Mouse (Mus musculus) neural tube, embryonic 11.5 days (tissue): ENCODE measurements at regions not wholly inside any gene's neighbourhood (a gene's known extent, or its start where the extent isn't known, plus 50 kb on each side); places are given as distances from the start of the nearest gene placed in this dataset.

Experiments used
- ATAC-seq: fragments of 200-750 bp; cut with Nextera tagmentation; 2 replicates; pipeline ENCODE4 v1.8.0; 2017; ENCODE audit warnings: moderate number of reproducible peaks, mild to moderate bottlenecking, moderate TSS enrichment, moderate library complexity; ENCODE audit not compliant: insufficient read depth, low FRiP score, low TSS enrichment
- DNase-seq: peaks from one replicate; pipeline ENCODE4 v3.0.0-alpha.2; 2015; ENCODE audit warnings: low spot score
- H3K27ac ChIP-seq: fragments of 300-500 bp; sonication (generic); 2 replicates; pipeline ENCODE4 v1.5.1; 2014; ENCODE audit warnings: low read depth, mild to moderate bottlenecking, low read length
- H3K27me3 ChIP-seq: fragments of 300-500 bp; sonication (generic); 2 replicates; pipeline ENCODE4 v1.6.1; 2014; ENCODE audit warnings: mild to moderate bottlenecking, low read length, mixed read lengths; ENCODE audit not compliant: control insufficient read depth, insufficient read depth
- H3K36me3 ChIP-seq: fragments of 300-500 bp; sonication (generic); 2 replicates; pipeline ENCODE4 v1.6.1; 2014; ENCODE audit warnings: mild to moderate bottlenecking, low read length, moderate library complexity, mixed read lengths; ENCODE audit not compliant: control insufficient read depth, insufficient read depth
- H3K4me1 ChIP-seq: fragments of 300-500 bp; sonication (generic); 2 replicates; pipeline ENCODE4 v1.6.1; 2014; ENCODE audit warnings: low read length, mixed read lengths; ENCODE audit not compliant: control insufficient read depth, insufficient read depth
- H3K4me2 ChIP-seq: fragments of 300-500 bp; sonication (generic); 2 replicates; pipeline ENCODE4 v1.6.1; 2014; ENCODE audit warnings: low read depth, mild to moderate bottlenecking, moderate library complexity
- H3K4me3 ChIP-seq: fragments of 300-500 bp; sonication (generic); 2 replicates; pipeline ENCODE4 v1.5.1; 2014; ENCODE audit warnings: low read depth, low read length
- H3K9ac ChIP-seq: fragments of 300-500 bp; sonication (generic); 2 replicates; pipeline ENCODE4 v1.6.1; 2014; ENCODE audit warnings: mild to moderate bottlenecking, low read length
- H3K9me3 ChIP-seq: fragments of 300-500 bp; sonication (generic); 2 replicates; pipeline ENCODE4 v1.6.1; 2016; ENCODE audit warnings: low read length; ENCODE audit not compliant: control insufficient read depth
- WGBS: fragments of 180-500 bp; shearing (Covaris S2); extraction: QIAGEN DNeasy Blood & Tissue Kit; methylation state at CpG from one replicate; pipeline ENCODE4 v1.1.7; 2014; 5-methylcytosine and 5-hydroxymethylcytosine counted together

DNA sequence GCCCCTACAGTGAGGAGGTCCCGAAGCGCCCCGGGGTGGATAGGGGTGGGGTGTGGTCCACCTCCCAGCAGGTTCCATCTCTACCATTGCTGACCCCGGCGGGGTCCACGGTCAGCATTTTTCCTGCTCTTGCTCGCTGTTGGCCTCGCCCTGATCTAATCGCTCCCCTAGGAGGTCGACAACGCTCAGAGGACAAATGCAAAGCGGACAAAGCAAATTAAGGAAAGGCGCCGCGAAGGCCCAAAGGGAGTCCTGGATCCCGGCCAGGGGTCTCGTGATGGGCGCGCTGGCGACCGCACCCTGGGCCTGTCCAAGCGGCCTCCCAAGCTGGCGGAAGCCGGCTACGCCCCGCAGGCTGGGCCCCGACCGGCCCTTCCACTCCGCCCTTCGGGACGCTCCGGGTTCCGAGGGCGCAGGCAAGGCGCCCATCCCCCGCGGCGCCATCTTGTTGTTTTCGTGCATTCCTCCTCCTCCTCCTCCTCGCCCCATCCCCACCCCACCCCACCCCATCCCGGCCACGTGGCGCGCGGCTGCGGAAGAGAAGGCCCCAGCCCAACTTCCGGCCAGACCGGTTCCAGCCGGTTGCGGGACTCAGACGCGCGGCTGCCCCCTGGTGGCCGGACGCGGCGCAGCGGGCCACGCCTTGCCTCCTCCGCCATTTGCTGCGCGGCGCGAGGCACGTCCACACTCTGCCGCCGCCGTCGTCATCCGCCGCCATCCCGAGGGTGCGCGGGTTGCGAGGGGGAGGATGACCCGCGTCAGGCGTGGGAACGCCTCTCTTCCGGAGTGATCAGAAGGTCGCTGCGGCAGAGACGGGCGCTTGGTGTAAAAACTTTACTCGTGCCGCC is 76.5 kb upstream of the Chd2 start:
- Histone ChIP-seq H3K27ac (peak overlapping the region; percentile 98), H3K9me3 (no peaks in the 10 kb centered on the region), H3K4me1 (peaks cover 14% of the 10 kb centered on the region), H3K36me3 (no peaks in the 10 kb centered on the region), H3K27me3 (no peaks in the 10 kb centered on the region), H3K4me2 (peak overlapping the region; percentile 63), H3K9ac (peak overlapping the region; percentile 95), H3K4me3 (peak overlapping the region; percentile 54)
- DNase-seq (peak; percentile 100), ATAC-seq (peak; percentile 94)
- WGBS, result under 1% methylated on average over 79 of the region's 86 CpGs

DNA sequence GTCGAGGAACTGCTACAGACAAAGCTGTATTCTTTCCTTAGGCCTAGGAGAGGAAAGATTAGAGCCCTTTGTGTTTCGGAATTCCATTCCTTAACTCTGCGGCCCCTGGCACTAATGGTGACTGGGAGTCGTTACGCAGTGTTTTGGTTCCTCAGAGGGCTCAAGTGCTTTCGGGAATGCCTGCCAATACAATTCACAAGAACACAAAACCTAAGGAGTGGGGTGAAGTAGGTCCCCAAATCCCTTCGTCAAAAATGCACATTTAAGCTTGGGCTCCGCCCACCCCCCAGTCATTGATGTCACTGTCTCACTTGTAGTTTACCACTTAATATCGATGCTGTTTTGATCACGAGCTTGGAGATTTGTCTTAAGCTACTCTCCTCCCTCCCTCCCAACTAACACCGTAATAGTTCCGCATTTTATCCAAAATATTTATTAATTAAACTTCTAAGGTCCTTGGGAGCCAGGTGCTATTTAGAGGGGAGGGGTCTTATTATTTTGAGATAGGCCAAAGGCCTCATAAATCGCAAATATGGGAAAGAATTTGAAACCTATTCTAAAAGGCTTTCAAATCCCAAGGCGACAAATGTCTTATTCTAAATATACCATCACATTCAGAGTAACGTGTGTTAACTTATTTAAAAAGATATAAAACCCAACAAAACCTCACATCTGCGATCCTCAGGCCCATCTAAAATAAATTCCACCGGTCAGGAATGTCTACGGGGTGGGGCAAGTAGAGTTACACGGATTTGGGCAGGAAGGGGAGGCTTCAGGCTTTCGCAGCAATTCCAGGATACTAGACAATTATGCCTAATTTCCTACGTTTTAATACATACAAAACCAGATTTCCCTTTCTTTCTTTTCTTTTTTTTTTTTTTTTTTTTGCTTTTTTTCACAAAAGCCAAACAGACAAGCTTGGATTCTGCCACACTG is 75.6 kb upstream of the Chd2 start:
- Histone ChIP-seq H3K9me3 (no peaks in the 10 kb centered on the region), H3K4me3 (peak overlapping the region; percentile 54), H3K27ac (peak overlapping the region; percentile 98), H3K4me1 (peaks cover 14% of the 10 kb centered on the region), H3K4me2 (peak overlapping the region; percentile 63), H3K27me3 (no peaks in the 10 kb centered on the region), H3K9ac (peak overlapping the region; percentile 95), H3K36me3 (no peaks in the 10 kb centered on the region)
- 5% methylated on average over 21 of the region's 21 CpGs for WGBS
- ATAC-seq, result no peak
- peak; percentile 70 for DNase-seq

DNA sequence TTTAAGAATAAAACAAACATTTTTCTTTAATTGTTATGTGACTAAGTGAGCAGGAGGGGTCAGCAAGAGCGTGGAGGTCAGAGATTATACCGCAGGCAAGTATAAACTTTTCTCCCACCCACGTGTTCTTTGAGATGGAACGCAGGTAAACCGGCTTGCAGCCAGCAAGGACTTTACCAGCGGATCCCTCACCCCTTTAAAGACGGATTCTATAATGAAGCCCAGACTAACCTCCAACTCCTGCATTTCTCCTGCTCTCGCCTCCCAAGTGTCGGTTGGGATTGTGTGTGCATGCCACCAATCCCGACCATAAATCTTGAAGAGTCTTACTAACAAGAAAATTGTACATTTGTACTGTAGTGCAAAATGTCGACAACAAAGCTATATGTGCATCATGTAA is 74.4 kb upstream of the Chd2 start:
- no peak overlapping the region for H3K4me2 ChIP-seq
- peaks cover 14% of the 10 kb centered on the region for H3K4me1 ChIP-seq
- no peaks in the 10 kb centered on the region for H3K9me3 ChIP-seq
- no peaks in the 10 kb centered on the region for H3K36me3 ChIP-seq
- DNase-seq (no peak), ATAC-seq (no peak)
- peak overlapping the region; percentile 98; the same call in 1 of the 2 replicates for H3K27ac ChIP-seq
- H3K27me3 ChIP-seq, result no peaks in the 10 kb centered on the region
- H3K4me3 ChIP-seq, result no peak overlapping the region
- H3K9ac ChIP-seq, result 0 out of 2 replicates have a peak overlapping the region, but pooled peaks have one; percentile 95
- 42% methylated on average over 11 of the region's 11 CpGs for WGBS

DNA sequence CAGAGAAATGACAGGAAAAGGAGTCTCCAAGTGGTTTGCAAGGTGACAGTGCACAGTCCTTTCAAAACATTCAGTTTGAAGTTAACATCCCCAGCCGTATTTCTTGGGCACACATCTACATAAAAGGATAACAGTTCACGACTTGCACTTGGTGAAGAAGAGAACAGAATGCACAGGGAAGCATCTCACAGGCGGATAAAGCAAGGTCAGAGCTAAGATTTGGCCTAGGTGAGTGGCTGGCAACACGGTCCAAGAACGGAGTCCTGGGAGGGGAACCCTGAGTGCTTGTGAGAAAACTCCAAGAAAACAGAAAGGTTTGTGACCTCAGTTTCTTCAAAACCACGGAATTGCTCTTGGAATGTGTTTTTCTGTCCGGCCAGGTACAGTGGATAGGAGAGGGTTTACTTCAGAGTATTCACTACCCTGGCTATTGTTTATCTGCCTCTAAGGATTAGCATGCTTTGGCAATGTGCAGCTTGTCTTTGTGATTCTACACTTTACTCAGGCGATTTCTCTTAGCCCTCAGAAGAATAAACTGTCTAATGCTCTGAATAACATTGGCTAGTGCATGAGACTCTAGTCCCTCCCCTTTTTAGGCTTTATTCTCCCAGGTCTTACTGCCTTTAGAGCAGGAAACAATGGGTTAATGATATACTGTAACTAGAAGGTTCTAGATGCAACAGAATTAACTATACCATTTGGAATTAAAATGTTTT is 73.4 kb upstream of the Chd2 start:
- Histone ChIP-seq H3K9ac (no peak overlapping the region), H3K36me3 (no peaks in the 10 kb centered on the region)
- ATAC-seq, result no peak

DNA sequence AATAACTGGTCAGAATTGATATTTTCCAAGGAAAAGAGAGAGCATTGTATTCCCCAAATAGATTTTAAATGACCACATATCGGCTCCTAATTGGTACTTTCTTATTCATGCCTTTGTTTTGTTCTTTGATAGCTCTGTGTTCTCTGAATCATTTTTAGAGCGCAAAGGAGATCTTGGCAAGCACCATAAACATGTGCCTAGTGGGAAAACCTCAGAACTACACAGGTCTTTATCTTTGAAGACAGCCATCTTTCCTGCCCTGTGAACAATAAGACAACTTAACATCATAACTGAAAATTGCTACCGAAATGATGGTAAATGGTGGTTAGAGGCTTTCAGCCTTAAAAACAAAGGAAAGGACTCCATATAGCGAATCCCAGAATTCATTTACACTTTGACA is 72.7 kb upstream of the Chd2 start:
- Histone ChIP-seq H3K36me3 (no peaks in the 10 kb centered on the region), H3K4me1 (peaks cover 14% of the 10 kb centered on the region), H3K9me3 (no peaks in the 10 kb centered on the region), H3K27me3 (no peaks in the 10 kb centered on the region), H3K27ac (no peak overlapping the region), H3K4me2 (no peak overlapping the region), H3K9ac (no peak overlapping the region), H3K4me3 (no peak overlapping the region)
- 93% methylated on average over 4 of the region's 4 CpGs for WGBS
- no peak for ATAC-seq
- no peak for DNase-seq

More for the DNA sequence above, 73.4 kb upstream of the Chd2 start:
- Histone ChIP-seq H3K27ac (no peak overlapping the region), H3K4me2 (no peak overlapping the region), H3K9me3 (no peaks in the 10 kb centered on the region), H3K4me1 (peaks cover 14% of the 10 kb centered on the region), H3K27me3 (no peaks in the 10 kb centered on the region), H3K4me3 (no peak overlapping the region)
- WGBS, result 81% methylated on average over 8 of the region's 8 CpGs
- no peak for DNase-seq

DNA sequence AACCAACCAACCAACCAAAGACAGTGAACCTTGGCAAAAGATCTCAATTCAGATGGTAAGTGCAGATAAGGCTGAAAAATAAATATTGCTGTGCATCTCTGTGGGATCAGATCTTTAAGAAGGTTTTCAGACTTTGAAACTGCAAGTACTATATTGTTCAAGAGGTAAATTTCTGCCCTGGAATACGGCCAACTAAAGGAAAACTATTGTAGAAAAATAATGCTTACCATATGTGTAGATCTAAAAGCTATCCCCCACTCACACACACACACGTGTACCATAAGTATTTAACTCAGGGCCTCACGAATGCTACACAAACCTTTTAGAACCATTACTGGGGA is 71.1 kb upstream of the Chd2 start:
- no peaks in the 10 kb centered on the region for H3K9me3 ChIP-seq
- no peaks in the 10 kb centered on the region for H3K27me3 ChIP-seq
- no peak overlapping the region for H3K4me2 ChIP-seq
- H3K4me1 ChIP-seq, result peaks cover 23% of the 10 kb centered on the region
- H3K36me3 ChIP-seq, result no peaks in the 10 kb centered on the region
- H3K4me3 ChIP-seq, result no peak overlapping the region
- DNase-seq (no peak), ATAC-seq (no peak)
- whole genome bisulfite sequencing, result 75% methylated on average over 3 of the region's 3 CpGs
- no peak overlapping the region for H3K9ac ChIP-seq
- no peak overlapping the region for H3K27ac ChIP-seq

DNA sequence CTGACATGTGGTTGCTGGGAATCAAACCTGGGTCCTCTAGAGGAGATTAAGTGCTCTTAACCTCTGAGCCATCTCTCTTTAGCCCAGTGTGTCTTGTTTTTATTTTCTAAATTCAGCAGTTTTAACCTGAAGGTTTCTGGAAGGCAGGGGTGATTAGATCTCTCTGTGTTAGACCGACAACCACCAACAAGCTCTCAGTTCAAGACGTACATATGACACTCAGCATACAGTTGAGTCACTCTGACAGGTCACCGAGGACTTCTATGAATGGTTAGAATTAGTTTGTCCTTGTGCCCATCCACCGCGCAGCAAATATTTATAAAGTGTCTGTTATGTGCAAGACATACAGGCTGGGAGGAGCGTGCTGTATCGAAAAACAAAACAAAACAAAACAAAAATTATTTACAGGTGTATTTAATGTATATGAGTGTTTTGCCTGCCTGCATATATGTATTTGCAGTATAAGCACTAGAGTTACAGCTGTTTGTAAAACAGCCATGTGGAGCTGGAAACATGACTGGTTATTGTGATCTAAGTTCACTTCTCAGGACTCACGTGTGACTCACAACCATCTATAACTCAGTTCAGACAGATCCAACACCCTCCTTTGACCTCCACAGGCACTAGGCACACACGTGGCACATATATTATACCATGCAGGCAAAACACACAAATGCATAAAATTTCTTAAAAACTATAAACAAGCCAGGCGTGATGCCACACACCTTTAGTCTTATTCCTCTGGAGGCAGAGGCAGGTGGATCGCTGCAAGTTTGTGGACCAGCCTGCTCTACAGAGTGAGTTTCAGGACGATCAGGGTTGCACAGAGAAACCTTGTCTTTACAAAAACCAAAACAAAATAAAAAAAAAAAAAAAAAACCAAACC is 70.5 kb upstream of the Chd2 start:
- no peak for ATAC-seq

More for the DNA sequence above, 70.5 kb upstream of the Chd2 start:
- Histone ChIP-seq H3K27ac (no peak overlapping the region), H3K27me3 (no peaks in the 10 kb centered on the region), H3K9ac (no peak overlapping the region), H3K36me3 (no peaks in the 10 kb centered on the region), H3K4me1 (peaks cover 21% of the 10 kb centered on the region), H3K9me3 (no peaks in the 10 kb centered on the region), H3K4me2 (no peak overlapping the region), H3K4me3 (no peak overlapping the region)
- no peak for DNase-seq
- WGBS, result 87% methylated on average over 12 of the region's 12 CpGs
